Mouse (Mus musculus) brain, adult 2 months (tissue): ENCODE data around the gene Klra8.
"Not testable (repeated sequence)": the region's sequence is repeated elsewhere in the genome, so short reads cannot be mapped to it uniquely, and the experiment has no call there.

Experiments used
- DNase-seq: peaks from one replicate; pipeline ENCODE4 v3.0.0; 2011; ENCODE audit warnings: low read depth, low spot score

The Klra8 gene

DNA sequence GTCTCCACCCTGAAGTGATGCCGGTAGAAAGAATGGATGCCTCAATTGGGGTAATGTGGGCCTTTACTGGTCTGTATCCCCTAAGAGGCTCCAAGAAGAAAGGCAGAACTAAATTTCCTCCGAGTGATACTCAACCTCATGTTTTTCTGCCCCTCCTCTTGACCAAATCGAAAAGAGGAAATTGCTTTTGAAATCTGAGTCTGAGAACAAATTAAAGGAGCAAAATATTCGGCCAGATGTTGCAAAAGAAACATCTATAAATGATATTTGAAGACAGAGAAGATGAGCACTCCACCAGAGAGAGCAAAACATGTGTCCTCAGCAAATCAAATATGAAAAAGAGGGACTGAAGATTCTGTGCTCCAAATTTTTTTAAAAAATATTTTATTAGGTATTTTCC is at the start of gene Klra8:
Klra8 (minus strand) TSS at position 101 of the 400 bp plus-strand sequence.
- DNase-seq, result not testable (repeated sequence)

GRCm38 (mm10) chr6:130110485-130110884 is 19.2 kb downstream of the Klra8 start:
- DNase-seq, result no peak

DNA sequence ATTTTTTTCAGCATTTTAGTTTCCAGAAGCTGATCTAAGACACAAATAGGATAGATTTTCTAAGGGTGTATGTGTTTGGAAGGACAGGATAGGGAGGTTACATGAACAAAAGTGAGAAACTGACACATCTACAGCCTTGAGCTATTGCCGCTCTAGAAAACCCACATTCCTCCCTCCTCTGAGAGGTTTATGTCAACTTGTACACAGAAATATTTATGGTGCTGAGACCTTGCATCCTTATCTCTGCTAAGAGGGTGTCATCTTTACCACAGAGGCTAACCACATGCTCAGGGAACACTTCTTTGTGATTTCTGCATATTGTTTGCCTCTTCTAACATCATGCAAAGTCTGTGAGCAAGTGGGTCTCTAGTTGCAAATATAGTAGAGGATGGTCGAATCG is 27.0 kb downstream of the Klra8 start:
- not testable (repeated sequence) for DNase-seq

GRCm38 (mm10) chr6:130092336-130092948 is 37.3 kb downstream of the Klra8 start:
- DNase-seq, result peak; percentile 0

- not testable (repeated sequence) for DNase-seq
Measured at GRCm38 (mm10) chr6:130067171-130067570, 62.5 kb downstream of the Klra8 start, which contains the start of gene Klra4. Gene Klra4 (minus strand): TSS chr6:130067271.
